Mouse (Mus musculus): ENCODE measurements around the gene Ehd1. TPM values are rescaled to one million over a fixed set of nuclear protein-coding genes. Genes with fewer than 3 reads are reported as not detected.

The Ehd1 gene
- polyA plus RNA-seq, 1 experiment from 2014 or later = 90.8 TPM

- H3K36me3 ChIP-seq = peaks cover 61% of the 10 kb centered on the region
- no peaks in the 10 kb centered on the region for H3K27me3 ChIP-seq
- no peak overlapping the region for H3K4me3 ChIP-seq
- WGBS = 87% methylated on average over 4 of the region's 4 CpGs
- no peaks in the 10 kb centered on the region for H3K9me3 ChIP-seq (replicated peaks)
- ATAC-seq (ENCODE audit: low FRiP score) = no peak
- H3K9ac ChIP-seq = no peak overlapping the region
- H3K4me2 ChIP-seq (replicated peaks) = no peak overlapping the region
- no peaks in the 10 kb centered on the region for H3K4me1 ChIP-seq
- no peak overlapping the region for H3K27ac ChIP-seq
These were observed 22.5 kb downstream of the Ehd1 start for GRCm38 (mm10) chr19:6299003-6299402.

- no peak overlapping the region for H3K4me2 ChIP-seq (replicated peaks)
- peaks cover 1% of the 10 kb centered on the region; the same call in 1 of the 2 replicates for H3K4me1 ChIP-seq
- H3K9ac ChIP-seq = no peak overlapping the region
- 88% methylated on average over 7 of the region's 7 CpGs for WGBS
- no peaks in the 10 kb centered on the region for H3K9me3 ChIP-seq (replicated peaks)
- no peak overlapping the region; the same call in 1 of the 2 replicates for H3K27ac ChIP-seq
- H3K27me3 ChIP-seq = no peaks in the 10 kb centered on the region
- H3K4me3 ChIP-seq = no peak overlapping the region
- peaks cover 55% of the 10 kb centered on the region for H3K36me3 ChIP-seq
- no peak for ATAC-seq (ENCODE audit: low FRiP score)
These were observed 23.1 kb downstream of the Ehd1 start for GRCm38 (mm10) chr19:6299450-6300267.

GRCm38 (mm10) chr19:6300402-6300841 is 23.9 kb downstream of the Ehd1 start:
- Histone ChIP-seq H3K9me3 (replicated peaks) (no peaks in the 10 kb centered on the region), H3K9ac (no peak overlapping the region), H3K27me3 (no peaks in the 10 kb centered on the region), H3K4me2 (replicated peaks) (no peak overlapping the region), H3K4me1 (peaks cover 3% of the 10 kb centered on the region; the same call in 1 of the 2 replicates), H3K27ac (no peak overlapping the region), H3K36me3 (peaks cover 47% of the 10 kb centered on the region), H3K4me3 (no peak overlapping the region)
- WGBS = 61% methylated on average over 7 of the region's 7 CpGs
- no peak for ATAC-seq (ENCODE audit: low FRiP score)

- Histone ChIP-seq H3K9ac (no peak overlapping the region), H3K9me3 (replicated peaks) (no peaks in the 10 kb centered on the region), H3K27me3 (no peaks in the 10 kb centered on the region), H3K4me1 (peaks cover 12% of the 10 kb centered on the region), H3K36me3 (peaks cover 30% of the 10 kb centered on the region), H3K27ac (0 out of 2 replicates have a peak overlapping the region, but pooled peaks have one; percentile 3), H3K4me2 (replicated peaks) (no peak overlapping the region), H3K4me3 (no peak overlapping the region)
- ATAC-seq (ENCODE audit: low FRiP score) = no peak
- WGBS = 95% methylated on average over 5 of the region's 5 CpGs
These were observed 25.6 kb downstream of the Ehd1 start for GRCm38 (mm10) chr19:6302114-6302513.

- 52% methylated on average over 4 of the region's 4 CpGs for WGBS
These were observed 26.0 kb downstream of the Ehd1 start for GRCm38 (mm10) chr19:6302522-6302921.

GRCm38 (mm10) chr19:6303831-6304230 is 27.3 kb downstream of the Ehd1 start:
- no peak overlapping the region for H3K4me2 ChIP-seq (replicated peaks)
- peaks cover 16% of the 10 kb centered on the region for H3K4me1 ChIP-seq
- ATAC-seq (ENCODE audit: low FRiP score) = no peak

More at GRCm38 (mm10) chr19:6302522-6302921, 26.0 kb downstream of the Ehd1 start:
- Histone ChIP-seq H3K4me3 (no peak overlapping the region), H3K27me3 (no peaks in the 10 kb centered on the region), H3K36me3 (peaks cover 26% of the 10 kb centered on the region), H3K9ac (no peak overlapping the region), H3K4me2 (replicated peaks) (no peak overlapping the region), H3K4me1 (peaks cover 13% of the 10 kb centered on the region), H3K9me3 (replicated peaks) (no peaks in the 10 kb centered on the region), H3K27ac (0 out of 2 replicates have a peak overlapping the region, but pooled peaks have one; percentile 3)
- no peak for ATAC-seq (ENCODE audit: low FRiP score)

GRCm38 (mm10) chr19:6304787-6305516 is 28.4 kb downstream of the Ehd1 start:
- no peak overlapping the region for H3K27ac ChIP-seq
- peaks cover 16% of the 10 kb centered on the region for H3K4me1 ChIP-seq
- H3K27me3 ChIP-seq = no peaks in the 10 kb centered on the region
- WGBS = 19% methylated on average over 5 of the region's 5 CpGs
- H3K4me2 ChIP-seq (replicated peaks) = no peak overlapping the region
- H3K4me3 ChIP-seq = no peak overlapping the region
- no peak overlapping the region for H3K9ac ChIP-seq
- no peaks in the 10 kb centered on the region for H3K9me3 ChIP-seq (replicated peaks)
- H3K36me3 ChIP-seq = peaks cover 2% of the 10 kb centered on the region
- no peak for ATAC-seq (ENCODE audit: low FRiP score)

More at GRCm38 (mm10) chr19:6303831-6304230, 27.3 kb downstream of the Ehd1 start:
- no peak overlapping the region; the same call in 1 of the 2 replicates for H3K9ac ChIP-seq
- H3K27ac ChIP-seq = no peak overlapping the region
- H3K36me3 ChIP-seq = peaks cover 13% of the 10 kb centered on the region
- H3K4me3 ChIP-seq = no peak overlapping the region
- WGBS = 80% methylated on average over 6 of the region's 6 CpGs
- H3K27me3 ChIP-seq = no peaks in the 10 kb centered on the region
- H3K9me3 ChIP-seq (replicated peaks) = no peaks in the 10 kb centered on the region

GRCm38 (mm10) chr19:6305517-6306115 is 29.1 kb downstream of the Ehd1 start:
- 62% methylated on average over 8 of the region's 8 CpGs for WGBS
- peak; percentile 20; the same call in 1 of the 2 replicates for ATAC-seq (ENCODE audit: low FRiP score)
- Histone ChIP-seq H3K9ac (peak overlapping the region; percentile 73; the same call in 1 of the 2 replicates), H3K4me1 (peaks cover 16% of the 10 kb centered on the region), H3K4me2 (replicated peaks) (peak overlapping the region; percentile 73), H3K4me3 (peak overlapping the region; percentile 65), H3K27ac (no peak overlapping the region), H3K36me3 (no peaks in the 10 kb centered on the region), H3K9me3 (replicated peaks) (no peaks in the 10 kb centered on the region), H3K27me3 (no peaks in the 10 kb centered on the region)

GRCm38 (mm10) chr19:6306137-6306551 is 29.6 kb downstream of the Ehd1 start, which contains the start of gene Cdc42bpg:
TSS of gene Cdc42bpg (plus strand) at chr19:6306456.
- WGBS = under 1% methylated on average over 18 of the region's 38 CpGs
- Histone ChIP-seq H3K4me1 (peaks cover 16% of the 10 kb centered on the region), H3K4me2 (replicated peaks) (peak within 1 kb of the TSS; percentile 73), H3K36me3 (peaks cover 4% of the 10 kb centered on the region; the same call in 1 of the 2 replicates), H3K9me3 (replicated peaks) (no peaks in the 10 kb centered on the region), H3K27me3 (no peaks in the 10 kb centered on the region), H3K9ac (peak within 1 kb of the TSS; percentile 73), H3K27ac (0 out of 2 replicates have a peak within 1 kb of the TSS, but pooled peaks have one; percentile 30), H3K4me3 (peak within 1 kb of the TSS; percentile 65)
- ATAC-seq (ENCODE audit: low FRiP score) = peak; percentile 81

- H3K9ac ChIP-seq = peak overlapping the region; percentile 73
- peak overlapping the region; percentile 65 for H3K4me3 ChIP-seq
- no peaks in the 10 kb centered on the region for H3K27me3 ChIP-seq
- under 1% methylated on average over 15 of the region's 34 CpGs for WGBS
- H3K4me1 ChIP-seq = peaks cover 16% of the 10 kb centered on the region
- H3K36me3 ChIP-seq = peaks cover 6% of the 10 kb centered on the region; the same call in 1 of the 2 replicates
- no peaks in the 10 kb centered on the region for H3K9me3 ChIP-seq (replicated peaks)
- peak overlapping the region; percentile 73 for H3K4me2 ChIP-seq (replicated peaks)
- ATAC-seq (ENCODE audit: low FRiP score) = peak; percentile 49
- H3K27ac ChIP-seq = no peak overlapping the region
These were observed 30.1 kb downstream of the Ehd1 start for GRCm38 (mm10) chr19:6306586-6306985.

GRCm38 (mm10) chr19:6307733-6308531 is 31.4 kb downstream of the Ehd1 start:
- WGBS = 86% methylated on average over 9 of the region's 9 CpGs
- Histone ChIP-seq H3K4me3 (no peak overlapping the region), H3K9me3 (replicated peaks) (no peaks in the 10 kb centered on the region), H3K4me2 (replicated peaks) (no peak overlapping the region), H3K9ac (no peak overlapping the region), H3K36me3 (peaks cover 6% of the 10 kb centered on the region; the same call in 1 of the 2 replicates), H3K27me3 (no peaks in the 10 kb centered on the region), H3K4me1 (peaks cover 16% of the 10 kb centered on the region), H3K27ac (no peak overlapping the region)
- no peak for ATAC-seq (ENCODE audit: low FRiP score)
